Mouse (Mus musculus) mouse trophoblast stem cell (cell line): ENCODE results near the gene Tmcc3.

ENCODE experiments used
- in situ Hi-C, 2 experiments: fragments of 300-500 bp; cut with MseI, MboI; formaldehyde crosslinking; loops; 2 replicates in 1 of 2; 3 replicates in 1 of 2; pipeline ENCODE4 v1.15.1; 2025

Tmcc3 gene

DNA sequence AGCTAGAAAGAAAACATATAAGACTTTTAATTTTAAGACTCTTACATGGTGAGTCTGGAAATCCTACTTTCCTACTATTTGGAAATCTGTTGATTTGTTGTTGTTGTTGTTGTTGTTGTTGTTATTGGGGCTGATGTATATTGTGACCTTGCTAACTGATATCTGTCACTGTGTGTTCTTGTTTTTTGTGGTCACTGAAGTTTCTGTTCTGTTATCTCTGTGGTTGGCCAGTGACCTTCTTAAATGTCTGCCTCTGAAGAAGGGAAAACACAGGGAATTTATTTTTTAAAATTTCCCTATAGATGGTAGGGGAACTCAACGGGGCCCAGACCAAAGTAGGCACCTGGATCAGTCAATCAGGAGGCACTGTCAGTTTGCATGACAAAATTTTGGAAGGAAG lies 48.9 kb downstream of the Tmcc3 start:
- in situ Hi-C loops, result no loop called here

DNA sequence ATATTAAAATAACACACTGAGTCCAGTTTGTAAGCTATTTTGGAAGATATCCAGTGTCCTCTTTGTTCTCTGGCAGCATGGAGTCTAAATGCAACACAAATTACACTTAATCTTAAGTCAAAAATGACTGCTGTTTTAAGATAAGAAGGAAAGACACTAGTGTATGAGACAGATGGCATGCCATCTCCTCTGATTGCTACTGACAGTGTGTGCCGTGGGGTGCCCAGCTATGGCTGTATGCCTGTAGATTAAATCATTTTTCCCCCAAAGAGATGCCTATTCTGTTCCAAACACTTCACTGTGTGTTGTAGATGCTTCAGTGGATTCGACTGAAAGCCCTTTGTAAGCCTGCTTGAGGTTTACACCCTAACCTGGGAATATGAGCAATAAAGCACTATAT lies 59.5 kb downstream of the Tmcc3 start:
- in situ Hi-C loops, result no loop called here

DNA sequence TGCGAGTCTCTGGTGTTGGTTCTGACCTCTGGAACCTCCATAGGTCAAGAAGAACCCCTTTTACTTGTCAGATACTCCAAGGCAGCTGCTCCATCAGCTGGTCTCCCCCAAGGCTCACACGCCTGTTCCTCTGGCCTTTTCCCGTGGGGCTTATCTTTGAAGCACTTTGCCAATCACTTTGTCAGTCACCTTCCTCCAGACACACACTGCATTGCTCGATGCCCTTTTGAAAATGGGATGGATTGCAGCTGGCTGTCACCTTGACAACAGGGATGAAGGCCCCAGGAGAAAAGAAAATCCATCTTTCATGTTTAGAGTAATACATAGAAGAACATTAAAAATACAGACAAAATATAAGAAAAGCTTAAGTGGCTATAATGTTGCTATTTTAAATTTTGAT lies 65.2 kb downstream of the Tmcc3 start:
- in situ Hi-C loops, result no loop called here

DNA sequence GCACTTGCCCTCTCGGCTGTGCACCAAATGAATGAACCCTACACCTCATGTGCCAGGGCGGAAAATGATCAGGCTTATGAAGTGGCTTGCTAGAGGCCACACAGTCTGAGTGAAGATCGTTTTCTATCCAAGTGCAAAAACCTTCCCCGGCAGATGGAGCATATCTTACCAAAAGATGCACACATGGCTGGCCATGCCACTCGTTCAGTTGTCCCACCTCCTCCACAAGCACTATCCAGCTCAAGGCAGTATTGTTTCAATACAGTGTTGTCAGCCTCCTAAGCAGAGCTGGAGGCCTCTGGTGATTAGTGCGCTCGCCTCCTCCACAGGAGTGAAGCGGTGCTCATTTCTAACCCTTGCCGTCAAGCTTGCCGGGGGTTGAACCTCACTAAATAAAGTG lies 66.1 kb downstream of the Tmcc3 start:
- in situ Hi-C loops, result no loop called here

DNA sequence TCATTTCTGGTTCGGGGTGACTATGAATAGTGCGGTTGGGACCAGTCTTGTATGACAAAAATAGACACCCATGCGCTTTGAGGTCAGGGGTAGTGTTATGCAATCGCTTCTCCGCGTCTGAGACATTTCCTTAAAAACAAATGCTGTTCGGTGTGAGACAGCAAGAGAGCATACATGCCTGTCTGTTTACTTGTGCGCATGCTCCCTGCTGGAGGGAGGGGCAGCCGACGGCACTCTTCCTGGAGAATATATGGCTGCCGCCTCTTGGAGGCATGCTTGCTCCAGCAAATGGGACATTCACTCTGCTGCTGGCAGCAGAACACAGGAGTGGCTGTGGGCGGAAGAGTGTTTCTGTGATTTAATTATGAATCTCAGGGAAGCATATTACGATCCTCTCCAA lies 66.6 kb downstream of the Tmcc3 start:
- in situ Hi-C loops, result no loop called here

DNA sequence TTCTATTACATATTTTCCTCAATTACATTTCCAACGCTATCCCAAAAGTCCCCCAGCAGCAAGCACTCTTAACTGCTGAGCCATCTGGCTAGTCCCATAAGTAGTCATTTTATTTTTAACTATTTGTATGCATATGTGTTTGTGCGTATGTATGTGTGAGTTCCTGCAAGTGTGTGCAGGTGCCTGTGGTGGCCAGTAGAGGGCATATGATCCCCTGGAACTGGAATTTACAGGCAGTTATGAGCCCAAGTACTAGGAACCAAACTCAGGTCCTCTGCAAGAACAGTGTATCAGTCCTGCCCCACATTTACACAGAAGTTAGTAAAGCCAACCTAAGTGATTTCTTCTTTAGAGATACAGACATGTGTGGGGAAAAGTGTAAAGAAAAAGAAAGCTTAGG lies 68.3 kb downstream of the Tmcc3 start:
- in situ Hi-C loops, result no loop called here

DNA sequence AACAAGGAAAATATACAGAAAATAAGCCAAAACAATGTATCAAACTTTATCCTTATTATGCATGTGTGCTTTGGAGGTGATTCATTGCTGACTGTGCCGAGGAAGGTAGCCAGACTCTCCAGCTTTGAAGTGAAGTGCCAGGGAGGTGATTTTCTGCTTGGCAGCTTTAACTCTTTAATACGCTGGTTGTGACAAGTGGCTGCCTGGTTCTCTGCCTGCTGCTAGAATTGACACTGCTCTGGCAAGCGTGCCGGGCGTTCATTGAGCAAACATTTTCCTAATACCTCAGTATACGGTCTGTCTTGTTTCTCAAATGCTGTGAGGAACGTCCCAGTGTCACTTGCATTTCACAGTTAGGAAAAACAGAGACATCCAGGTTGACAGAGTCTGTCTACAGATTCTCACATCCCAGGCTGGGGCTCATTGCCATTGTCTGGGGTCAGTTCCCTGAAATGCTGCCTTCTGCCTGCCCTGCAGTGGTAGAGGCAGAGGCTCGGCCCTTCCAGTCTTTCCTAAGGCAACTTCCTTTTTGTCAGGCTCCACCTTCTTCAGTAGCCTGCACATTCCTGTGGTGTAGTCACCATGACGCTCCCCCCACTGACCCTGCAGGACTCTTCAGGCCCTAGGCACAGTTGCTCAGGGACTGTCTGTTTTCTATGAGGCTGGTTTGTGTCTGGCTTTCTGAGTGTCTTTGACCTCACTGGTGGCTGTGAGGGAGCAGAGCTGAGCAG lies 69.1 kb downstream of the Tmcc3 start:
- in situ Hi-C loops, result no loop called here

DNA sequence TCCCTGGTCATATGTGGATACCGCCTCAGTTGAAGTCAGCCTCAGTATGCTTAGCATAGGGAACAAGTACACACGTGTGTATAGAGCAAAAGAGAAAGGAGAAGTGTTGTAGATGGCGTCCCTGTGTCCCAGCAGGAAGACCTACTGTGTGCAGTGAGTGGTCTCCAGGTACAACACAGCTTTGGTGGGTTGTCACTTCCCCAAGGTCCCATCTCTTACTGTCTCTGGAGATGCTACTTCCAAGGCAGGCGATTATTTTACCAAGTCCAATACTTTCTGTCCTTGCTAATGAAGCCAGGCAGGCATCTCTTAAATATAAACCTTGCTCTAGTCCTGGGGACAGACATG lies 69.6 kb downstream of the Tmcc3 start:
- in situ Hi-C loops, result no loop called here

DNA sequence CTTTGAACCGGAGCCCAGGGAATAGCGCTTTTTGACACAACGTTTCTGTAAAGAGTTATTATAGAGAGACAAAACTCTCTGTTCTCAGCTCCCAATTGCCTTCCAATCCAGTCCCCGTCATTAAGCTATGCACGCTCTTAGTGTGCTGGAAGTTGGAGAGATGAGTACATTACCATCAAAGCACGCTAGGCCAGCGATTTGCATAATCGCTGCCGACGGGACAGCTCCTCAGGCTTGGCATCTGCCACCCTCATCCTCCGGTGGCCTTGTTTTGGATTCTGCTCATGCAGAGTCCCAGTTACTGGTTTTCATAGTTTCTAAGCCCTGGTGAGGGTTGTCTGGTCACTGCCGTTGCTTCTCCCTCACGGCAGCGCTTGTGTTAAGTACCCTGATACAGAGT lies 70.9 kb downstream of the Tmcc3 start:
- in situ Hi-C loops, result no loop called here

DNA sequence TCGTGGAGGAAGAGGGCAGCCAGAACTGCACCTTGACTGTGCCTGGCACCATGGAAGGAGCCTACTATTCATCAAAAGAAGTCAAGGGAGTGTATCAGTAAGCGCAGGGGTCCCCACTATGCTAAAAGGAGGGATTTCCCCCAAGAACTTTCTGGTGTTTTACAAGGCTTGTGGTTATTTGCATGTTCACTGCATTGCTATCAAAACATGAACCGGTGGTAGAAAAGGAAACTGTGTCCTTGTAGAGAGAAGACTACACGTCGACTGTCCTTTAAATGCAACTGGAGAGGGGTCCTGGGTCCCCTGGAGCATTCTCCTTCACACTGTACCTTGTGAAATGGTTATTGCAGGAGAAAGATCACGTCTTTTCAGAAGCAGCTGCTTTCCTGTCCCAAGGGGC lies 71.8 kb downstream of the Tmcc3 start:
- in situ Hi-C loops, result no loop called here

DNA sequence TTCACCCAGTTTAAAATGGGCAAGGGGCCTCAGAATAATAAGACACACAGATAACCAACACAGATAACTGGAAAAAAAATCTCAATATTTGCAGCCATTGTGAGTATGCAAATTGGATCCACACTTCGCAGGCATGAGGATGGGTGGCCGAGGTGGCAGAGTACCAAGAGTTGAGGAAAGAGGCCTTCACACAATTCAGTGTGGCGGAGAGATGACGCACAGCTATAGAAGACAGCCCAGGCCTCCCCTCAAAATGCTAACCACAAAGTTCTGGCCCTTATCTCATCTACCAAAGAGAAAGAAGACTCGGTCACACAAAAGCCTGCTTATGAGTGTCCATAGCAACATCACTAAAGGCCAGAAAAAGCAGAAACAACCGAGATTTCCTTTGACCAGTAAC lies 77.5 kb downstream of the Tmcc3 start:
- in situ Hi-C loops, result no loop called here

DNA sequence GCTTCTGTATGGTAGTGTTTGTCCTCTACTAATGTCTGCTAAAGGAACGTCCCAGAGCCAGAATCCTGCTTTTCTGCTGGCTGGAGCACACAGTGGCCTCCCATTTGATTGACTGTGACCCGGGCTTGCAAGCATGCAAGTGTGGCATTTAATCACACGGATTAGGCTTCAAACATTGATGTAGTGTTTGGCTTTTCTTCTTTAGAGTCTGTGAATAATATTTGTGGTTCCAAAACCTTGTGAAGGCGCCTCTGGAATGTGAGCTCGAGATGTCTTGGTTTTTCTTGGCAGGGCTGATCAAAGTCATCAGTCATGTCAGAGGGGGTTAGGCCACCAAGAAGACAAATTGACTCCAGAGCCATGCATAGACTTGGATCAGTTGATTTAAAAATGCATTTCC lies 79.3 kb downstream of the Tmcc3 start:
- in situ Hi-C loops, result no loop called here

DNA sequence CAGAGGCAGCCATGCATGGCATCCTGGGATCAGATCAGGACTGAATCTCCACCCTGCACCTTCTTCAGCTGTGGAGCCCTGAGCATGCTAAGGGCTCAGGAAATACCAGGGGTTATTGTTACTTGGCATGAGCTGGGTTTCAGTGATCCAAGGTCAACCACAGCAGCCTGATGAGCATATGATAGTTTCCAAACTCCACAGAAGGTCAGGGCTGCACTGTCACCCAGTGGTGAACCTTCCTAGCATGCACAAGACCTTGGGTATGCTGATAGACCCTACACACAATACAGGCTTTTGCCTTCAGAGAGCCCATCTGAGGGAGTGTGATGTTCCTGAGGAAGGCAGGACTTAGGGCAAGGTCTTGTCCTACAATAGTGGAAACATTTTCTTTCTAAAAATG lies 82.5 kb downstream of the Tmcc3 start:
- in situ Hi-C loops, result no loop called here

DNA sequence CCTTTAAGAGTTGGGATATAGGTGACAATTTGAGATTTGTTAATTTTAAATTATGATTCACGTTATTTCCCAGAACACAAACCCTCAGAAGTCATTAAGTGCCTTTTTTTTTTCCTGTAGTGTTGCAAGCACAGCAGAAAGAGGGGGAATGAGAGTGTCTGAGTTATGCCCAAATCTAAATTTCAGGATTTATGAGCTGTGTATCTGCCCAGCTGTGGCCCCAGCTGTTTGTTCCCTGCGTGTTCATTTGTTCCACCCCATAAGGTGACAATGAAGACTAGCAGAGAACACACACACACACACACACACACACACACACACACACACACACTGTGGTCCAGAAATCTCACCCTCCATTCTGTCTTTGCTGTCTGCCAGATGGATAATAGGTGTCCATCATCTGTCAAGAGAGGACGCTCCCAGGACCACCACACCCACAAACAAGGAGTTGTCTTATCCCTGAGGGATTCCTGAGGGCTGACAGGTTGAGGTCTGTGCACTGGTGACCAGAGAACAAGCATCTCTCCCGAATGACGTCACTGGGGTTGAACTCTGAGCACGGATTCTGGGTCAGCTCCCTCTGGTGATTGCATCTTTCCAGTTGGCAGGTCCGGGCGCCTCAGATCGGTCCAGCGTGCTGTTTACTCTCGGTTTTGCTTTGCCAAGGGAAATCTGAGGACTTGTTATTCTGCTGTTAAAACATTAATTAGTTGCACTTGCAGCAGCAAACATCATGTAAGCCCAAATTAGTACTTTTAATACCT lies 86.3 kb downstream of the Tmcc3 start:
- in situ Hi-C loops, result no loop called here

DNA sequence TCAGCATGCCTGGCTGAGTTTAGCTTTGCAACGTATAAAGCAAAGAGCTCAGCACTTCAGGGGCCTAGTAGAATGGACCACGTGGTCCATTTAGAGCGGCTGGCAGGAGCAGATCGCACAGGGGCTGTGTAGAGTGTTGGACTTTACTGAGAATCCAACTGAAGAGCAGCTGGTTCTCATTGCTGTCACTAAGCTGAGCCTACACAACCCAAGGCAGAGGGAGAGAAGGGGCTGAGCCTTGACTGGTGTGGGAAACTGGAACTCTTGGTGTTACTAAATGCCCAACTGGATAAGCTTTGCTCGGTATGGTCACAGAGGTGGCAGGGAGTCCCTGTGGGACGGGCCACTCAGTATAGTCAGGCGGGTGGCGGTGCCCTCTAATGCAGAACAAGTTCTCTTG lies 89.1 kb downstream of the Tmcc3 start:
- in situ Hi-C loops, result no loop called here

DNA sequence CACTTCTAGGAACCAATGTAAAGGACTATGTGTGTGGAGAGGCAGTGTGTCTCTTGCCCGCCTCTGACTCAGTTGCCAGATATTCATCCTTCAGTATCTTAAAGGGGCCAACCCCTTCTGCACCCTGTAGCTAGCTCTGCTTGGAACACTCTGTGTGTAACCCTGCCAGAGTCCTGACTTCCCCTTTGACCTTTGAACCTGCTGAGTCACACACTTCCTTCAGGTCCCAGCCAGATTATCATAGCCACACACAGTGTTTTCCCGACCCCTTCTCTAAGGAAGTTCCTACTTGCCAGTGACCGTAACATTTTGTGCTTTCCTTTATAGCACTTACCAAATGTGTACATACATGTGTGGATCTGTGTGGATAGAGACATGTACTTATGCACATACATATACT lies 93.7 kb downstream of the Tmcc3 start:
- in situ Hi-C loops, result no loop called here

DNA sequence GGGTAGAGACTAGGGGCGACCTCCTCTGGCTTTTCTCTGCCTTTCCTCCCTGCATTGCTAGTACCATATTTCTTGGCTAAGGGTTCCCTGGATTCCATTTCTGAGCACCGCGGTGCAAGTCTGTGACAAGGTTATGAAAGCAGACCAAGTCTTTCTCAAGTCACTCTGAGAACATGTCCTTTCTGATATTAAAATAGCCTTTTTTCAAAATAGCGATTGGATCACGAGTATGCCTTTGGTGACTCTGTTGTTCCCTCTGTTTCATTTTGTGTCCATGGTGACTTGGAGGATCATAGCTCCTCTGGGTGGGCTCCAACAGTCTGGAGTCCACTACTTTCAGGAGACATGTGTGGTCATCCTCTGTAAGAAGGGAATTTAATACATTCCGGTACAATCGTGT lies 95.1 kb downstream of the Tmcc3 start:
- in situ Hi-C loops, result no loop called here

DNA sequence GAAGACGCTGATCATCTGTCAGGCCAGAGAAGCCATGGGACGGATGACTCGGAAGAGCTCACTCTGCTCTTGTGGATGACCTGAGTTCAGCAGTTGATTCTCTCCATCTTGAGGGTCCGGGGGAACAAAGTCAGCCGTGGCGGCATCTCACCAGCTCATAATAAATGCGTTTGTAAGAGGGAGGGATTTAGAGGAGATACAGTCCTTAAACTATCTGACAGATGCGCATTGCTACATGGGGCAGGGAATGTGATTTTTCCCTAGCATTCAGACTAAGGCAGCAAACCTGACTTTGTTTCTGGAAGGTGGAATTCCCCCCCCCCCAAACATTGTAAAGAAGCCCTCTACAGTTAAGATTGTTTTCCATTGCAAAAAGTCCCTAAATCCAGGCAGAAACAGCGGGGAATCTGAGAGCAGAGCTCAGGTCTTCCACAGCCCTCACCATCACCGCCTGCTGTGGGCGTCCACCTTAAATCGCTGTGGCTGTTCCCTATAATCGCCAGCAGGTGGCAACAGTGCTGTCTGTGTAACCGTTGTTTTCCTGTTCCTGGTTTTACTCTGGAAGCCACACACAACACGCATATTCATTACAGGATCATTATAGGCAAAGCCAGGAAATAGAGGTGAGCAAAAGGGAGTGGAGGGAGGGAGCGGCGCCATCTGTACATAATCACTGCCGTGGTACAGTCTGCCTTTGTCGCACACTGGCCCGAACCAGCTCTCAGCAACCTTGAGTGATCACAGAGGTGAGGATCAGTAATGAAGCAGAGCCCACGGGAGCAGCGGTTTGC lies 96.8 kb downstream of the Tmcc3 start:
- in situ Hi-C loops, result no loop called here

DNA sequence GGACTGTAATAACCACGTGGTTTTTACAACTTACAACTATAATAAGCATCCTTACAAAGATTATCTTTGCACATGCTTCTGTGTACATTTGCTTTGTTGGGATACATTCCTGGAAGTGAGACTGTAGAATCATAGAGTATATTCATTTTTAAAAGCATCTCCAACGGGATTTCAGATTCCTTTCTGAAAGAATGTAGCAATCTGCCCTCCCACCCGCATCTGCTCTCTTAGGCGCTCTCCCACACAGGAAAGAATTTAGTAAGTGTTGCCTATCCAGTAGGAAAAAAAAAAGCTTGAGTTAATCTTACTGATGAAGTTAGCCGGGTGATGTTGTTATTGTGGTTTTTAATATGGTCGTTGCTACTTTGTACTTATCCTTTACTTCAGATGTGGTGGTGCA lies 97.9 kb downstream of the Tmcc3 start:
- in situ Hi-C loops, result no loop called here

DNA sequence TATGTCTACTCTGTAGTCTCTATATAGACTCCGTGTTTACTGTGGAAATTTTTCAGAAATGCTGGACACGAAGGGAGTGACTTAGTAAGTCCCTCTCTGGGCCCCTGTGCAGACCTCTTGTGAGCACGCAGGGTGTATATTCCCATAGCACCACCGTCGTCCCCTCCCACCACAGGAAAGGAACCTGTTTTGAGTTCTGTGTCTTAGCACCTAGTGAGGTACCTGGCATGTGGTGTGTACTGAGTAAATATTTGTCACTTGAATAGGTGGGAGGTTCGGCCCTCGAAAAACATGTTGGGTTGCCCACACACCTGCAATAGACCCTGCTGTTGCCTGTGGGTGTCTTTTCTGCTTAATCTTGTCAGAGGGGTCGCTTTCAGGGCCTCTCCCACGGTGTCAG lies 99.8 kb downstream of the Tmcc3 start:
- in situ Hi-C loops, result no loop called here

DNA sequence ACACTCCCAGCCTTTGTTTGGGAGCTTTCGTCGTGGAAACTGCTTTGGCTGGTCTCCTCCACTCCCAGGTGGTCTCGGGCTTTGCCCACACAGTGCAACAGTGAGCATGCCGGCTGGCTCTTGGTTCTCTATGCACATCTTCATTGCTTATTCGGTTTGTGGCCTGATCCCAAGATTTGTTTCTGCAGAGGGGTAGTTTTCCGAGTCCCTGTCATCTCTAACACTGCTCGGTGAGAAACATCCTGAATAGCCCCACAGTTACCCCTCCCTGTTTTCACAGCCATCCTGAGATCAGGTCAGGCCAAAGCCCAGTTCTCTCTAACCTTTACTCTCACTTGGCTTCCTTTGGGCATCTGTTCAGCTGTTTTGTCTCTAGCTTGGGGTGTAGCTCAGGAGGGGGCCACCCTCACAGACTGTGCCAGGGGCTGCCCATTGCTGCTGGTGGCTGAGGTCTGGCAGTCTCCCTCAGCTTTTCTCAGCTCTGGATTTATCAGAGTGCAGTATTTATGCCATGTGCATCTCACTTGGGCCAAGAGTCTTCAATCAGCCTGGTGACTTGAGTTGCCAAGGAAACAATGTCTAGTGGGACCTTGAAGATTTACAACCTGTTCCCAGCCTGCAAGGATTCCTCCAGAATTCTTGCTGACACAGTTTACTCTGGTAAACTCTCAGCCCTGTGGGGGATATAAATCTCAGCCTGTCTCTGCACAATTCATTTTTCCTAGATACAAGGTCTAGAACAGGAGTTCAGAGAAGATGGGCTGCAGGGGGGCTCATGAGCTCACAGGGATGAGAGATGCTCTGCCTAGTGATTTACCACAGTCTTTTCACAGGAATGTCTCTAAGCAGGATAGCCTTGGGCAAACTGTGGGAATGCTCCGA lies 102.3 kb downstream of the Tmcc3 start:
- in situ Hi-C loops, result no loop called here
